Mouse (Mus musculus): Measurements from ENCODE around the gene Arnt2.

DNA sequence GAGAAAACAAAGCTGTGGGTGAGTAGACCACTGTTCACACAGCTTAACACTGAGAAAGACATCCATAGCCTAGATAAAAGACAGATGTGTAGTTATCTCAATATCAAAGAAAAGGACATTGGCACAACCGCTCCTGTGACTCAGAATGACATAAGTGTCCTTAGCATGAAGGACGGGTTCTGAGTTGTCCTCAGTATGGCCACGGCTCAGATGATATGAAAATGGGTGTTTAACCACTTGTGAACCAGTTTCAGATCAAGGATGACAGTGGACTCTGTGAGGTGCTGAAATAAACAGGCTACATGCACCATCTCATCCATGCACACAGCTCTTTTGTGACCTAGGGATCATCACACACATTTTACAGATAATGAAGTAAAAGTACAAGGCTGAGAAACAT, 22.1 kb downstream of the Arnt2 start:
- no peak for TF ChIP-seq POLR2A (IDR thresholded peaks at IDR 0.05; ENCODE audit: borderline replicate concordance, insufficient read depth, low read length)
- no peak for TF ChIP-seq CTCF (IDR thresholded peaks at IDR 0.05; ENCODE audit: borderline replicate concordance, insufficient read depth, low read depth, low read length)
